Mouse (Mus musculus): Measurements from ENCODE around the gene Irf2bp1. TPM values are rescaled to one million over a fixed set of nuclear protein-coding genes. Genes with fewer than 3 reads are reported as not detected.
A peak's percentile ranks its signal among the peaks of the same experiment; 100 is the strongest.

Irf2bp1 gene
- total and polyA plus RNA-seq, 2 experiments from 2014 or later: 22.4 to 128 TPM

- H3K4me3 ChIP-seq (ENCODE audit: low read length): no peak overlapping the region
- H3K27ac ChIP-seq: no peak overlapping the region
- peak overlapping the region; percentile 56 for H3K4me2 ChIP-seq (ENCODE audit: low read depth, low read length)
- 8% methylated on average over 19 of the region's 19 CpGs for WGBS
- DNase-seq (ENCODE audit: low spot score) (no peak), ATAC-seq (no peak)
- H3K9me3 ChIP-seq (ENCODE audit: low read length): no peaks in the 10 kb centered on the region
- no peaks in the 10 kb centered on the region; the same call in 1 of the 2 replicates for H3K36me3 ChIP-seq (ENCODE audit: insufficient read depth, low read length)
- TF ChIP-seq CTCF (IDR thresholded peaks at IDR 0.05; ENCODE audit: low read depth): no peak
- H3K4me1 ChIP-seq (ENCODE audit: insufficient read depth, low read length): peaks cover 10% of the 10 kb centered on the region
- no peak overlapping the region for H3K9ac ChIP-seq (replicated peaks; ENCODE audit: low read length)
- no peaks in the 10 kb centered on the region for H3K27me3 ChIP-seq (ENCODE audit: insufficient read depth, low read length)
Measured at GRCm38 (mm10) chr7:18963294-18963843, 40.5 kb upstream of the Irf2bp1 start.

DNA sequence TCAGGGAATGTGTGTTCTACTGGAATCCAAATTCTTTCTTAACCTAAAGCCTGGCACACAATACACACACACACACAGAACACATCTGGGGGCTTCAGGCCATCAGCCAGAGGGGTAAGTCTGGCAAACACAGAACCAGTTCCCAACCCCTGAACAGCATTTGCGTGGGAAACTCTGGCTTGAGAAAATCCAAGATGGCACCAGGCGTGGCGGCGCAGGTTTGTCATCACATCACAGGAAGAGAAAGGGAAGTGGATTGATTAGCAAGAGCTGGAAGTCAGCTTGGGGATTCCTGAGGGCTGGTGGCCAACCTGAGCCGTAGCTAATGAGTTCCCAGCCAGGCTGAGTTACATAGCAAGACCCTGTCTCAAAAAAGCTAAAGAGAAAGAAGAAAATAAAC is 38.5 kb upstream of the Irf2bp1 start:
- no peak overlapping the region for H3K9ac ChIP-seq (replicated peaks; ENCODE audit: low read length)
- peaks cover 10% of the 10 kb centered on the region for H3K4me1 ChIP-seq (ENCODE audit: insufficient read depth, low read length)
- H3K36me3 ChIP-seq (ENCODE audit: insufficient read depth, low read length): no peaks in the 10 kb centered on the region
- H3K27me3 ChIP-seq (ENCODE audit: insufficient read depth, low read length): no peaks in the 10 kb centered on the region
- 76% methylated on average over 5 of the region's 5 CpGs for WGBS
- H3K4me3 ChIP-seq (ENCODE audit: low read length): no peak overlapping the region
- no peak for ATAC-seq
- H3K9me3 ChIP-seq (ENCODE audit: low read length): no peaks in the 10 kb centered on the region
- no peak for DNase-seq (ENCODE audit: low spot score)
- H3K27ac ChIP-seq: no peak overlapping the region
- no peak overlapping the region for H3K4me2 ChIP-seq (ENCODE audit: low read depth, low read length)
- TF ChIP-seq CTCF (IDR thresholded peaks at IDR 0.05; ENCODE audit: low read depth): no peak

GRCm38 (mm10) chr7:18967603-18968002 is 36.2 kb upstream of the Irf2bp1 start:
- Histone ChIP-seq H3K4me3 (ENCODE audit: low read length) (no peak overlapping the region), H3K9ac (replicated peaks; ENCODE audit: low read length) (no peak overlapping the region), H3K27me3 (ENCODE audit: insufficient read depth, low read length) (no peaks in the 10 kb centered on the region), H3K9me3 (ENCODE audit: low read length) (no peaks in the 10 kb centered on the region), H3K4me2 (ENCODE audit: low read depth, low read length) (no peak overlapping the region), H3K4me1 (ENCODE audit: insufficient read depth, low read length) (peaks cover 4% of the 10 kb centered on the region), H3K27ac (no peak overlapping the region; the same call in 1 of the 2 replicates), H3K36me3 (ENCODE audit: insufficient read depth, low read length) (no peaks in the 10 kb centered on the region)
- DNase-seq (ENCODE audit: low spot score) (peak; percentile 64), ATAC-seq (peak; percentile 36; the same call in 1 of the 2 replicates)
- 14% methylated on average over 8 of the region's 8 CpGs for WGBS
- no peak for TF ChIP-seq CTCF (IDR thresholded peaks at IDR 0.05; ENCODE audit: low read depth)

DNA sequence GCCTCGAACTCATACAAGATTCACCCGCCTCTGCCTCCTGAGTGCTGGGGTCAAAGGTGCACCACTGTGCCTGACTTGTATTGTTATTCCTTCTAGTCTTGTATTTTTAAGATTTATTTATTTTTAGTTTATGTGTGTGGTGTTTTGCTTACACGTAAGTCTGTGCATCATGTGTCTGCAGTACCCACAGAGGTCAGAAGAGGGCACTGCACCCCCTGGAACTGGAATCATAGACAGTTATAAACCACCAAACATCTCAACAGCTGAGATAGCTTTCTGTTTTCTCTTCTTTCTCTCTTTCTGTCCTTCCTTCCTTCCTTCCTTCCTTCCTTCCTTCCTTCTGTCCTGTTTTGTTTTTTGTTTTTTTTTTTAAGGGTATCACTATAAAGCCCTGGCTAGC is 32.9 kb upstream of the Irf2bp1 start:
- Histone ChIP-seq H3K36me3 (ENCODE audit: insufficient read depth, low read length) (no peaks in the 10 kb centered on the region), H3K9me3 (ENCODE audit: low read length) (no peaks in the 10 kb centered on the region)

GRCm38 (mm10) chr7:18978381-18978780 is 25.5 kb upstream of the Irf2bp1 start:
- no peak overlapping the region for H3K4me2 ChIP-seq (ENCODE audit: low read depth, low read length)
- WGBS: 83% methylated on average over 9 of the region's 9 CpGs
- no peaks in the 10 kb centered on the region for H3K9me3 ChIP-seq (ENCODE audit: low read length)
- no peaks in the 10 kb centered on the region for H3K36me3 ChIP-seq (ENCODE audit: insufficient read depth, low read length)
- DNase-seq (ENCODE audit: low spot score) (no peak), ATAC-seq (no peak)
- H3K9ac ChIP-seq (replicated peaks; ENCODE audit: low read length): no peak overlapping the region
- no peaks in the 10 kb centered on the region for H3K27me3 ChIP-seq (ENCODE audit: insufficient read depth, low read length)
- H3K4me3 ChIP-seq (ENCODE audit: low read length): no peak overlapping the region
- no peak for TF ChIP-seq CTCF (IDR thresholded peaks at IDR 0.05; ENCODE audit: low read depth)
- no peak overlapping the region for H3K27ac ChIP-seq
- H3K4me1 ChIP-seq (ENCODE audit: insufficient read depth, low read length): no peaks in the 10 kb centered on the region

More for the DNA sequence above, 32.9 kb upstream of the Irf2bp1 start:
- 95% methylated on average over 3 of the region's 3 CpGs for WGBS
- ATAC-seq: no peak
- no peak overlapping the region for H3K27ac ChIP-seq
- peak; percentile 40 for TF ChIP-seq CTCF (IDR thresholded peaks at IDR 0.05; ENCODE audit: low read depth)
- no peaks in the 10 kb centered on the region for H3K4me1 ChIP-seq (ENCODE audit: insufficient read depth, low read length)
- no peak overlapping the region for H3K4me3 ChIP-seq (ENCODE audit: low read length)
- no peak overlapping the region for H3K9ac ChIP-seq (replicated peaks; ENCODE audit: low read length)
- no peaks in the 10 kb centered on the region for H3K27me3 ChIP-seq (ENCODE audit: insufficient read depth, low read length)
- H3K4me2 ChIP-seq (ENCODE audit: low read depth, low read length): no peak overlapping the region
- no peak for DNase-seq (ENCODE audit: low spot score)

DNA sequence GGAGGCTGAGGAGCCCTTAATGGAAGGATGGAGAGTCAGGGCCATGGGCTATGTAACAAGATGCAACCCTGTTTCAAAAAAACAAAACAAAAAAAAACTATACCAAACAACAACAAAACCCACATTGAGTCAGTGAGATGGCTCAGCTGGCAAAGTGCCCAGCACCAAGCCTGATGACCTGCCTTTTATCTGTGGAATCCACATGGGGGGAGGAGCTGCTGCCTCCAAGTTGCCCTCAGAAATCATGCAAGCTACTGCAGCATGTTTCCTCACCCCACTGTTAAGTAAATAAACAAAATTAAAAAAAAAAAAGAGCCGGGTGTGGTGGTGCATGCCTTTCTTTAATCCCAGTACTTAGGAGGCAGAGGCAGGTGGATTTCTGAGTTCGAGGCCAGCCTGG is 17.3 kb upstream of the Irf2bp1 start:
- WGBS: 85% methylated on average over 2 of the region's 2 CpGs
- Histone ChIP-seq H3K9ac (replicated peaks; ENCODE audit: low read length) (no peak overlapping the region), H3K9me3 (ENCODE audit: low read length) (no peaks in the 10 kb centered on the region), H3K27ac (no peak overlapping the region), H3K4me3 (ENCODE audit: low read length) (no peak overlapping the region), H3K4me1 (ENCODE audit: insufficient read depth, low read length) (no peaks in the 10 kb centered on the region), H3K36me3 (ENCODE audit: insufficient read depth, low read length) (no peaks in the 10 kb centered on the region), H3K27me3 (ENCODE audit: insufficient read depth, low read length) (no peaks in the 10 kb centered on the region), H3K4me2 (ENCODE audit: low read depth, low read length) (no peak overlapping the region)
- ATAC-seq (no peak), DNase-seq (ENCODE audit: low spot score) (no peak)
- no peak for TF ChIP-seq CTCF (IDR thresholded peaks at IDR 0.05; ENCODE audit: low read depth)

GRCm38 (mm10) chr7:18987100-18987499 is 16.7 kb upstream of the Irf2bp1 start, which contains the start of gene Nanos2:
Nanos2 (plus strand) TSS chr7:18987400.
- TF ChIP-seq CTCF (IDR thresholded peaks at IDR 0.05; ENCODE audit: low read depth): no peak
- H3K4me3 ChIP-seq (ENCODE audit: low read length): no peak within 1 kb of the TSS
- H3K9me3 ChIP-seq (ENCODE audit: low read length): no peaks in the 10 kb centered on the region
- no peaks in the 10 kb centered on the region for H3K27me3 ChIP-seq (ENCODE audit: insufficient read depth, low read length)
- H3K27ac ChIP-seq: no peak within 1 kb of the TSS
- H3K4me1 ChIP-seq (ENCODE audit: insufficient read depth, low read length): no peaks in the 10 kb centered on the region
- no peaks in the 10 kb centered on the region for H3K36me3 ChIP-seq (ENCODE audit: insufficient read depth, low read length)
- WGBS: 82% methylated on average over 2 of the region's 2 CpGs
- no peak within 1 kb of the TSS for H3K4me2 ChIP-seq (ENCODE audit: low read depth, low read length)
- no peak for ATAC-seq
- DNase-seq (ENCODE audit: low spot score): no peak
- no peak within 1 kb of the TSS for H3K9ac ChIP-seq (replicated peaks; ENCODE audit: low read length)
